Mouse (Mus musculus): ENCODE results near the gene Ybx2. TPM values are rescaled to one million over a fixed set of nuclear protein-coding genes. Genes with fewer than 3 reads are reported as not detected.

Ybx2 gene
- polyA plus RNA-seq, 1 experiment: 1.5 TPM

GRCm38 (mm10) chr11:69980196-69981140, 44.9 kb downstream of the Ybx2 start:
- Histone ChIP-seq H3K27ac (ENCODE audit: control insufficient read depth, insufficient read depth, low read depth, low read length, poor library complexity) (peak overlapping the region; percentile 93), H3K4me1 (ENCODE audit: control insufficient read depth, insufficient read depth, low read length) (no peaks in the 10 kb centered on the region; the same call in 1 of the 2 replicates), H3K4me3 (replicated peaks; ENCODE audit: control insufficient read depth, low read depth, low read length) (peak overlapping the region; percentile 72)
- no peak for TF ChIP-seq CTCF (IDR thresholded peaks at IDR 0.05; ENCODE audit: control insufficient read depth, insufficient read depth, low read length)
- TF ChIP-seq POLR2A (IDR thresholded peaks at IDR 0.05; ENCODE audit: borderline replicate concordance, control insufficient read depth, low read depth, low read length): peak; percentile 96
- WGBS: under 1% methylated on average over 58 of the region's 60 CpGs

GRCm38 (mm10) chr11:69981141-69981762, 45.7 kb downstream of the Ybx2 start, which contains the start of gene Ctdnep1:
TSS of gene Ctdnep1 (plus strand) at chr11:69981156.
- peak within 1 kb of the TSS; percentile 93 for H3K27ac ChIP-seq (ENCODE audit: control insufficient read depth, insufficient read depth, low read depth, low read length, poor library complexity)
- under 1% methylated on average over 43 of the region's 43 CpGs for WGBS
- H3K4me3 ChIP-seq (replicated peaks; ENCODE audit: control insufficient read depth, low read depth, low read length): peak within 1 kb of the TSS; percentile 72
- TF ChIP-seq POLR2A (IDR thresholded peaks at IDR 0.05; ENCODE audit: borderline replicate concordance, control insufficient read depth, low read depth, low read length): no peak
- TF ChIP-seq CTCF (IDR thresholded peaks at IDR 0.05; ENCODE audit: control insufficient read depth, insufficient read depth, low read length): no peak
- H3K4me1 ChIP-seq (ENCODE audit: control insufficient read depth, insufficient read depth, low read length): no peaks in the 10 kb centered on the region; the same call in 1 of the 2 replicates

GRCm38 (mm10) chr11:69982225-69982624, 46.6 kb downstream of the Ybx2 start, which contains the start of gene Elp5:
TSS of gene Elp5 (minus strand) at chr11:69982517.
- no peak for TF ChIP-seq POLR2A (IDR thresholded peaks at IDR 0.05; ENCODE audit: borderline replicate concordance, control insufficient read depth, low read depth, low read length)
- H3K4me1 ChIP-seq (ENCODE audit: control insufficient read depth, insufficient read depth, low read length): no peaks in the 10 kb centered on the region; the same call in 1 of the 2 replicates
- H3K27ac ChIP-seq (ENCODE audit: control insufficient read depth, insufficient read depth, low read depth, low read length, poor library complexity): peak within 1 kb of the TSS; percentile 85
- 63% methylated on average over 8 of the region's 8 CpGs for WGBS
- peak within 1 kb of the TSS; percentile 72 for H3K4me3 ChIP-seq (replicated peaks; ENCODE audit: control insufficient read depth, low read depth, low read length)

- TF ChIP-seq POLR2A (IDR thresholded peaks at IDR 0.05; ENCODE audit: borderline replicate concordance, control insufficient read depth, low read depth, low read length): no peak
- no peak for TF ChIP-seq CTCF (IDR thresholded peaks at IDR 0.05; ENCODE audit: control insufficient read depth, insufficient read depth, low read length)
- 52% methylated on average over 5 of the region's 5 CpGs for WGBS
- Histone ChIP-seq H3K4me1 (ENCODE audit: control insufficient read depth, insufficient read depth, low read length) (no peaks in the 10 kb centered on the region; the same call in 1 of the 2 replicates), H3K4me3 (replicated peaks; ENCODE audit: control insufficient read depth, low read depth, low read length) (no peak overlapping the region), H3K27ac (ENCODE audit: control insufficient read depth, insufficient read depth, low read depth, low read length, poor library complexity) (no peak overlapping the region)
Observed at GRCm38 (mm10) chr11:69982877-69983276, 47.3 kb downstream of the Ybx2 start.

DNA sequence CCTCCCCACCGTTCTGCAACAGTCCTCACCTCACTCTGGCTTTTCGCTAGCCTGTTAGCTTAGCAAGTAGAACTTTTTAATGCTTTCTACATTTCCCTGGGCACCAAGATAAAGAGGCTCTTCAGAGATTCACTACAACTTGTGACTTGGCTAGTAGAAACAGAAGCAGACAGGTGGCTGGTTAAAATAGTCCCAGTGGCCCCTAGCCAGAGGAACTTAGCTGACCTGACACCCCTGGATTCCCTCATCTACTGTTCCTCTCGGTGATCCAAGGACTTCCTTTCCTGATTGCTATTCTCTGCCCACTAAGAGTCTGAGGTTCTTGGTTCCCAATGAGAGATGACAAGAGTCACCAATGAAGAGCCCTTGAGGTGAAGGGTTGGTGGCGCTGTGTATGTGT, 47.8 kb downstream of the Ybx2 start:
- Histone ChIP-seq H3K4me1 (ENCODE audit: control insufficient read depth, insufficient read depth, low read length) (no peaks in the 10 kb centered on the region; the same call in 1 of the 2 replicates), H3K4me3 (replicated peaks; ENCODE audit: control insufficient read depth, low read depth, low read length) (no peak overlapping the region), H3K27ac (ENCODE audit: control insufficient read depth, insufficient read depth, low read depth, low read length, poor library complexity) (no peak overlapping the region)
- WGBS: 81% methylated on average over 4 of the region's 4 CpGs
- TF ChIP-seq POLR2A (IDR thresholded peaks at IDR 0.05; ENCODE audit: borderline replicate concordance, control insufficient read depth, low read depth, low read length): no peak
- TF ChIP-seq CTCF (IDR thresholded peaks at IDR 0.05; ENCODE audit: control insufficient read depth, insufficient read depth, low read length): no peak

GRCm38 (mm10) chr11:69984431-69984830, 48.8 kb downstream of the Ybx2 start:
- H3K4me3 ChIP-seq (replicated peaks; ENCODE audit: control insufficient read depth, low read depth, low read length): no peak overlapping the region
- 92% methylated on average over 8 of the region's 8 CpGs for WGBS
- no peaks in the 10 kb centered on the region; the same call in 1 of the 2 replicates for H3K4me1 ChIP-seq (ENCODE audit: control insufficient read depth, insufficient read depth, low read length)
- TF ChIP-seq CTCF (IDR thresholded peaks at IDR 0.05; ENCODE audit: control insufficient read depth, insufficient read depth, low read length): no peak
- TF ChIP-seq POLR2A (IDR thresholded peaks at IDR 0.05; ENCODE audit: borderline replicate concordance, control insufficient read depth, low read depth, low read length): no peak
- H3K27ac ChIP-seq (ENCODE audit: control insufficient read depth, insufficient read depth, low read depth, low read length, poor library complexity): no peak overlapping the region

- H3K27ac ChIP-seq (ENCODE audit: control insufficient read depth, insufficient read depth, low read depth, low read length, poor library complexity): no peak overlapping the region
- no peak overlapping the region for H3K4me3 ChIP-seq (replicated peaks; ENCODE audit: control insufficient read depth, low read depth, low read length)
- TF ChIP-seq CTCF (IDR thresholded peaks at IDR 0.05; ENCODE audit: control insufficient read depth, insufficient read depth, low read length) (no peak), POLR2A (IDR thresholded peaks at IDR 0.05; ENCODE audit: borderline replicate concordance, control insufficient read depth, low read depth, low read length) (no peak)
- 95% methylated on average over 8 of the region's 8 CpGs for WGBS
- peaks cover 2% of the 10 kb centered on the region; the same call in 1 of the 2 replicates for H3K4me1 ChIP-seq (ENCODE audit: control insufficient read depth, insufficient read depth, low read length)
Observed at GRCm38 (mm10) chr11:69989949-69990348, 54.4 kb downstream of the Ybx2 start.

Other genes starting within 250 kb of the Ybx2 start
- gene Tnfsf12, start 239.9 kb upstream of the Ybx2 start, polyA plus RNA-seq (2011; ENCODE audit: insufficient read depth, insufficient read length, low replicate concordance, missing spikeins): 4.2 and 7.1 TPM in 2 replicates
- gene Tnfsfm13, start 239.7 kb upstream of the Ybx2 start, polyA plus RNA-seq (2011; ENCODE audit: insufficient read depth, insufficient read length, low replicate concordance, missing spikeins): 7.6 and 17.0 TPM in 2 replicates
- 28.8 and 49.2 TPM in 2 replicates for gene Polr2a, start 177.2 kb upstream of the Ybx2 start, polyA plus RNA-seq (2011; ENCODE audit: insufficient read depth, insufficient read length, low replicate concordance, missing spikeins)
- not detected in 2 replicates for gene Slc35g3, start 173.8 kb upstream of the Ybx2 start, polyA plus RNA-seq (2011; ENCODE audit: insufficient read depth, insufficient read length, low replicate concordance, missing spikeins)
- 8.4 and 13.8 TPM in 2 replicates for gene Zbtb4, start 169.9 kb upstream of the Ybx2 start, polyA plus RNA-seq (2011; ENCODE audit: insufficient read depth, insufficient read length, low replicate concordance, missing spikeins)
- 1.8 and 3.5 TPM in 2 replicates for gene Chrnb1, start 139.9 kb upstream of the Ybx2 start, polyA plus RNA-seq (2011; ENCODE audit: insufficient read depth, insufficient read length, low replicate concordance, missing spikeins)
- gene Fgf11, start 133.9 kb upstream of the Ybx2 start, polyA plus RNA-seq (2011; ENCODE audit: insufficient read depth, insufficient read length, low replicate concordance, missing spikeins): 0.32 and 1.00 TPM in 2 replicates
- gene Tmem102, start 130.2 kb upstream of the Ybx2 start, polyA plus RNA-seq (2011; ENCODE audit: insufficient read depth, insufficient read length, low replicate concordance, missing spikeins): not detected in 2 replicates
- not detected in 2 replicates for gene Gm39566, start 120.5 kb upstream of the Ybx2 start, polyA plus RNA-seq (2011; ENCODE audit: insufficient read depth, insufficient read length, low replicate concordance, missing spikeins)
- not detected in 2 replicates for gene Spem2, start 117.3 kb upstream of the Ybx2 start, polyA plus RNA-seq (2011; ENCODE audit: insufficient read depth, insufficient read length, low replicate concordance, missing spikeins)
- gene Spem1, start 113.6 kb upstream of the Ybx2 start, polyA plus RNA-seq (2011; ENCODE audit: insufficient read depth, insufficient read length, low replicate concordance, missing spikeins): not detected in 2 replicates
- gene Nlgn2, start 98.0 kb upstream of the Ybx2 start, polyA plus RNA-seq (2011; ENCODE audit: insufficient read depth, insufficient read length, low replicate concordance, missing spikeins): 5.3 and 6.0 TPM in 2 replicates
- gene Tmem256, start 97.3 kb upstream of the Ybx2 start, polyA plus RNA-seq (2011; ENCODE audit: insufficient read depth, insufficient read length, low replicate concordance, missing spikeins): 180 and 202 TPM in 2 replicates
- gene Plscr3, start 89.4 kb upstream of the Ybx2 start, polyA plus RNA-seq (2011; ENCODE audit: insufficient read depth, insufficient read length, low replicate concordance, missing spikeins): 38.3 and 50.9 TPM in 2 replicates
- 2.9 and 5.4 TPM in 2 replicates for gene Tnk1, start 77.1 kb upstream of the Ybx2 start, polyA plus RNA-seq (2011; ENCODE audit: insufficient read depth, insufficient read length, low replicate concordance, missing spikeins)
- not detected in 2 replicates for gene Tmem95, start 57.8 kb upstream of the Ybx2 start, polyA plus RNA-seq (2011; ENCODE audit: insufficient read depth, insufficient read length, low replicate concordance, missing spikeins)
- gene Kctd11, start 54.4 kb upstream of the Ybx2 start, polyA plus RNA-seq (2011; ENCODE audit: insufficient read depth, insufficient read length, low replicate concordance, missing spikeins): 1.8 and 3.6 TPM in 2 replicates
- 63.5 and 179 TPM in 2 replicates for gene Acap1, start 40.3 kb upstream of the Ybx2 start, polyA plus RNA-seq (2011; ENCODE audit: insufficient read depth, insufficient read length, low replicate concordance, missing spikeins)
- 2.7 and 5.6 TPM in 2 replicates for gene 2810408A11Rik, start 34.8 kb upstream of the Ybx2 start, polyA plus RNA-seq (2011; ENCODE audit: insufficient read depth, insufficient read length, low replicate concordance, missing spikeins)
- gene Neurl4, start 34.7 kb upstream of the Ybx2 start, polyA plus RNA-seq (2011; ENCODE audit: insufficient read depth, insufficient read length, low replicate concordance, missing spikeins): 25.7 and 38.2 TPM in 2 replicates
- 120 and 203 TPM in 2 replicates for gene Gps2, start 21.9 kb upstream of the Ybx2 start, polyA plus RNA-seq (2011; ENCODE audit: insufficient read depth, insufficient read length, low replicate concordance, missing spikeins)
- 378 and 387 TPM in 2 replicates for gene Eif5a, start 13.8 kb upstream of the Ybx2 start, polyA plus RNA-seq (2011; ENCODE audit: insufficient read depth, insufficient read length, low replicate concordance, missing spikeins)
- gene Slc2a4, start 12.4 kb downstream of the Ybx2 start, polyA plus RNA-seq (2011; ENCODE audit: insufficient read depth, insufficient read length, low replicate concordance, missing spikeins): 24.5 and 32.2 TPM in 2 replicates
- not detected in 2 replicates for gene Cldn7, start 29.0 kb downstream of the Ybx2 start, polyA plus RNA-seq (2011; ENCODE audit: insufficient read depth, insufficient read length, low replicate concordance, missing spikeins)
- gene Ctdnep1, start 45.4 kb downstream of the Ybx2 start, polyA plus RNA-seq (2011; ENCODE audit: insufficient read depth, insufficient read length, low replicate concordance, missing spikeins): 42.5 and 60.6 TPM in 2 replicates
- gene Elp5, start 46.7 kb downstream of the Ybx2 start, polyA plus RNA-seq (2011; ENCODE audit: insufficient read depth, insufficient read length, low replicate concordance, missing spikeins): 27.2 and 50.6 TPM in 2 replicates
- gene Gabarap, start 55.3 kb downstream of the Ybx2 start, polyA plus RNA-seq (2011; ENCODE audit: insufficient read depth, insufficient read length, low replicate concordance, missing spikeins): 204 and 443 TPM in 2 replicates
- gene Phf23, start 60.0 kb downstream of the Ybx2 start, polyA plus RNA-seq (2011; ENCODE audit: insufficient read depth, insufficient read length, low replicate concordance, missing spikeins): 26.8 and 72.4 TPM in 2 replicates
- gene Dvl2, start 64.8 kb downstream of the Ybx2 start, polyA plus RNA-seq (2011; ENCODE audit: insufficient read depth, insufficient read length, low replicate concordance, missing spikeins): 4.4 and 12.8 TPM in 2 replicates
- 26.3 and 28.9 TPM in 2 replicates for gene Acadvl, start 79.6 kb downstream of the Ybx2 start, polyA plus RNA-seq (2011; ENCODE audit: insufficient read depth, insufficient read length, low replicate concordance, missing spikeins)
- gene Dlg4, start 81.1 kb downstream of the Ybx2 start, polyA plus RNA-seq (2011; ENCODE audit: insufficient read depth, insufficient read length, low replicate concordance, missing spikeins): 5.4 and 19.4 TPM in 2 replicates
- 1.4 and 3.5 TPM in 2 replicates for gene Asgr1, start 118.3 kb downstream of the Ybx2 start, polyA plus RNA-seq (2011; ENCODE audit: insufficient read depth, insufficient read length, low replicate concordance, missing spikeins)
- 1.2 and 5.1 TPM in 2 replicates for gene Asgr2, start 156.8 kb downstream of the Ybx2 start, polyA plus RNA-seq (2011; ENCODE audit: insufficient read depth, insufficient read length, low replicate concordance, missing spikeins)
- 2.3 and 3.8 TPM in 2 replicates for gene Mgl2, start 194.5 kb downstream of the Ybx2 start, polyA plus RNA-seq (2011; ENCODE audit: insufficient read depth, insufficient read length, low replicate concordance, missing spikeins)
- 6.4 and 15.1 TPM in 2 replicates for gene Clec10a, start 220.4 kb downstream of the Ybx2 start, polyA plus RNA-seq (2011; ENCODE audit: insufficient read depth, insufficient read length, low replicate concordance, missing spikeins)